Mouse (Mus musculus) bone marrow, adult 2 months (tissue): ENCODE measurements at regions not wholly inside any gene's neighbourhood (a gene's known extent, or its start where the extent isn't known, plus 50 kb on each side); places are given as distances from the start of the nearest gene placed in this dataset.

Source experiments
- CTCF ChIP-seq: fragments of 200-500 bp; IDR thresholded peaks from 2 replicates; pipeline ENCODE4 v1.5.1; 2011; ENCODE audit warnings: low read length, control low read depth; ENCODE audit not compliant: control insufficient read depth, insufficient read depth
- POLR2A ChIP-seq: fragments of 200-500 bp; IDR thresholded peaks from 2 replicates; pipeline ENCODE4 v1.6.1; 2011; ENCODE audit warnings: low read depth, mild to moderate bottlenecking, control low read depth, low read length, borderline replicate concordance; ENCODE audit not compliant: control insufficient read depth

DNA sequence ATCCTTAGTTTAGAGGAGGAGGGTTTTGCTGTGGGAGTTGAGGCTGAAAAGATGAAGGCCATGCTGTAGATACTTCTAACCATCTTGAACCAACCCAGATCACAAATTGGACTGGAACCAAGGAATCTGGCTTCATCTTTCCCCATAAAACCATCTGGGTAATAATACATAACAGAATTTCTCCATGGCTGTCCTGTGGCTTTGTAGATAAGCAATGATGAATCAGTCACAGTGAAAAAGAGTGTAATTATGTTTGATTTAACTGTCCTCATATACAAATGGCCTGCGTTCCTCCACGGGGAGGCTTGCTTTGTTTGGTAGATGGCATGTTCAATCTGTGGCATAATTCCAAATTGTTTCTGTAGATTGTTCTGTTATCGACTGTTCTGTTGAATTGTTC lies 100.9 kb downstream of the Aldh8a1 start:
- TF ChIP-seq CTCF (no peak), POLR2A (no peak)
